Mouse (Mus musculus) embryo, embryonic 10.5 days (tissue): ENCODE data around the gene Tiam1.

ENCODE experiments used
- DNase-seq: peaks from one replicate; pipeline ENCODE4 v3.0.0-alpha.2; 2015; ENCODE audit warnings: low spot score

Gene Tiam1

DNA sequence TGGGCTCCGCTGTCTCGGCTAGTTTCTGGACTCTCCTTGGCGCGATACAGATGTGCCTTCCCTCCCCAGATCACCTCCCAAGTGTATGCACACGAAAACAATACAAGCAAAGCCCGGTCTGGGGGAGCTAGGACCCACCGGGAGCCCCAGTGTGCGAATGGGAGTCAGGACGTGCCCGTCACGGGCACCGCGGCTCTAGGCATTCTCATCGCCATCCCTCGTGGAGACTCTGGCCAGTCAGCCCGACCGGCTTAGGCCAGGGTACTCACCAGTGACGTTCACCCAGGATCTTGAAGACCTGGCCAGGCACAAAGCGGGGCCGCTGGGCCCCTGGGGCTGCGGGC is 181 bp downstream of the Tiam1 start:
- no peak for DNase-seq

DNA sequence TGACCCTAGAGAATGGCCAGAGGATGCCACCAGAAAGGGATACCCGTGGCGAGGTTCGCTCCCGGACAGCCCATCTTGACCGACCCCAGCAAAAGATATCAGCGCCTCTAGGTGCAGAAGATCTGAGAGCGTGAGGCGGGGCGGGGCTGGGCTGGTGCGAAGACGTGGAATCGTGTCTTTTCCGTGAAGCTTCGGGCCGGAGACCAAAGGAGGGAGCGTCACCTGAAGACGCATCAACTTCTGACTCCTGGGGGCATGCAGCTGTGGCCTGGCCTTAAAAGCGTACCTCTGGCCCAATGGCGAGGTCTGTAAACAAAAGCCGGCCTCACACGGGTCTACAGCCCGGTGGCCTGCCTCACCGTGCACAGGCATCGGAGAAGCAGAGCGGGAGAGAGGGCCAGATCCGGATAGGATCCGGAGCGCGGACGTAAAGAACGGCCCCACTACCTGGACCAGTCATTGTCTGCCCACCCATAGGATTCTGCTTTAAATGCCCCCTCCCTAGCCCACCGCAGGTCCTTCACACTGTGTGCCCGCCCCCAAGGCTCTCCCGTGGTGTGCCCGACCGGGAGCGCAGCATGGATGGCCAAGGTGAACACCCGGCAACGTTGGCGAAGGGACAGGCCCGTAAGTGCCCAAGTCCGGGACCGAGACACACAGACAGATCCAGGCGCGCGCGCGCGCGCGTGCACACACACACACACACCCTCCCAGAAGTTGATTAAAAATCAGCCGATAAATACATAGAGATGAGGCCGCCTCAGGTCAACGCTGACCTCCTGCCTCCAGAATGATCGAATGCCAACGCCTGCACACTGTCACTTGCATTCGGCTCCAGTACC is 774 bp downstream of the Tiam1 start:
- peak; percentile 71 for DNase-seq

DNA sequence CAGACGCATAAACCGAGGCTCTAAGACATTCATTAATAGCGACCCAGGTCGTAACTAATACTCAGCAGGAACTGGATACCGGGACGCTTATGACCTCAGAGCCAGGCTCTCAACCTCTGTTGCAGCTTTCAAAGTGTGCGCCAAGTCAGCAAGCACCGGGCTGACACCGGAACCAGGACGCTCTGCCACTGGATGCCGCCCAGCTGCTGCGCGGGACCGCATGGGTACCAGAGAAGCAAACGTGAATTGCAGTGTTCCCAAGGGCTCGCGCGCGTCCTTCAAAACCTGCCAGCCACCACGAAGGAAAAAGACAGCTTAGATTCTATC is 1.4 kb downstream of the Tiam1 start:
- DNase-seq = no peak

DNA sequence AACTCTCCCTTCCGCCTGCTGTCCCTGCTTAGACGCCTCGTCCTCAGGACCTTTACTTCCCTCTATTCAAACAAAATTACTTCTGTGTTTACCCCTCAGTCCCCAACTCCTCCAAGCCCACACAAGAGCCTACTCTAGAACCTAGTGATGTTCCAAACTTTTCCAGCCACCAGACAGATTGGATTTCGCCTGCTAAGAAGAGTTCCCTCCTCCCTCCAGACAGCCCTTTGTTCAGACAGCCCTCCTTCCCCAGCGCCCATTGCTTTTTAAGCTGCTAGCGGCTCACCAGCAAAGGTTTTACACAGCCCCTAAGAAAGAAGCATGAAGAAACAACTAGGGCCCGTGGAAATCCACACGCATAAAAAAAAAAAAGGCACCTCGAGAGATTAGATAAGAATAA is 2.0 kb downstream of the Tiam1 start:
- DNase-seq = no peak

DNA sequence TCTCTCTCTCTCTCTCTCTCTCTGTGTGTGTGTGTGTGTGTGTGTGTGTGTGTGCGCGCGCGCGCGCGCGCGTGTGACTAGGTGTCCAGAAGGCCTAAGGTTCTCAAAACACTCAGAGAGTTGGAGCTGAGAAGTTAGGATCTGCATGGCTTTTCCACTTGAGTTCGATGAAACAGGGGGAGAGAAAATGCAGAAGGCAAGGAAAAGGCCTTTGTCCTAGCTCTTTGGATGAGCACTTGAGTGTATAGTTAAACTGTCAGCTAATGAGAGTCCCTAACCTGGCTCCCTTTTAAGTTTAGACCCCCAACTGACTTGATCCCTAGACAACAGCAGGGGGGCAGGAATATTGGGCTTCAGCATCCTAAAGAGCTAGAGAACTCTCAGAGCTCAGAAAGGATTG is 3.0 kb downstream of the Tiam1 start:
- DNase-seq = no peak

DNA sequence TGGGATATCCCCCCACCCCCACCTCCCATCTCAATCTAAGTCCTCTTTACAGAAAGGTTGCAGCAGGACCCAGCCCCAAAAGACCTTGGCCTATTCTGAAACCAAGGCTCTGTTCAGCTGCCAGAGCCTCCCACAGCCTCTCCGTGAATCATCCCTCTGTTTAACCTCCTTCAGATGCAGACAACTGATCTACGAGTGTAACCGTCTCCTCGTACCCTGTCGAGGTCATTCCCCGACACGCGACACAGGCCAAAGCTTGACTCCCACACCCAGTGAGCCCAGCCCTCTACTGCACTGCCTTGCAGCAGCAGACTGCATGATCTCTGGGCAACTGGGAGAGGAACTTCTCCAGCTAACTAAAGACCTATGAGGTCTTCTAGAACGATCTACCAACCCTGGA is 3.9 kb downstream of the Tiam1 start:
- no peak for DNase-seq

DNA sequence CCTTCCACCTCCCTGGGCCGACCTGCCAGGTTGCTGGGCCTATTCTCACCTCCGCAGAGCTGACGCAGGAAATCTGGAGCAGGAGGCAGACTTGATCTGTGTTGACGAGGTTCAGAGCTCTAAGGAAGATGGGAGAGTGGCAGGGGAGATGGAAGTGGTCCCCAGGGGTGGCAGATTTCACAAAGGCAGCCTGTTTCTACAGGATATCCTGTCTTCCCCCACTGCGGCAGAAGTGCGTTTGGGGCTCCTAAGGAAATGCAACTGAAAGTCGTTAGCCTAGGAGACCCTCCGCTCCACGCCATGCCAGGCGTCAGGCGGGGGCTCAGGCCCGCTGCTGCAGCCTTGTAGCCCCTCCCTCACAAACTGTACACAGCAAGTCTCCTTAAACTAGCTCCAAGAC is 5.4 kb downstream of the Tiam1 start:
- no peak for DNase-seq

DNA sequence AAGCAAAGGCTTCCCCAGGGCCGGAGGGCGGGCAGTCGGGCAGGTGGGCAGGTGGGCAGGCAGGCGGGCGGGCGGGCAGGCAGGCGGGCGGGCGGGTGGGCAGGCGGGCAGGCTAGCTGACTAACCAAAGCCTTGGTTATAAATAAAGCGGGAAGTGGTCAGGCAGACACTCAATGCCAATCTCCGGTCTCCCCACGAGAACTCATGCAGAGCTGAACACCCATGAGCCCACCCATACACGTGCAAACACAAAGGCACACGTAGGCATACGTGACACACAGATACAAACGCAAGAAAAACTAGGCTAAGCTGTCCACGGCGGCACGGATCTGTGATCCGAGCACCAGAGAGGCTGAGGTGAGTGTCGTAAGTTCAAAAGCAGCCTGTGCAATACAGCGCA is 6.4 kb downstream of the Tiam1 start:
- DNase-seq = no peak

DNA sequence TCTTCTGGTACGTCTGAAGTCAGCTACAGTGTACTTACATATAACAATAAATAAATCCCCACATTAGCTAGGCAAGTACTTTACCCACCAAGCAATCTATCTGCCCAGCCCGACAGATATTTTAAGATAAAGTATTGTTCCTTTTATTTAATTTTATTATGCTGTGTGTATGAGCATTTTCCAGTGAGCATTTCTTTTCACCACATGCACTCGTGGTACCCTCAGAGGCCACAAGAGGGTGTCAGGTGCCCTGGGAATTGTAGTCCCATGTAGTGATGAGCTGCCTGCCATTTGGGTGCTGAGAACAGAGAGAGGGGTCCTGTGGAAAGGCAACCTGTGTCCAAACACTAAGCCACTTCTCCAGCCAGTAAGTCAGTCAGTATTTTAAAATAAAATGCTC is 8.0 kb downstream of the Tiam1 start:
- DNase-seq = no peak

DNA sequence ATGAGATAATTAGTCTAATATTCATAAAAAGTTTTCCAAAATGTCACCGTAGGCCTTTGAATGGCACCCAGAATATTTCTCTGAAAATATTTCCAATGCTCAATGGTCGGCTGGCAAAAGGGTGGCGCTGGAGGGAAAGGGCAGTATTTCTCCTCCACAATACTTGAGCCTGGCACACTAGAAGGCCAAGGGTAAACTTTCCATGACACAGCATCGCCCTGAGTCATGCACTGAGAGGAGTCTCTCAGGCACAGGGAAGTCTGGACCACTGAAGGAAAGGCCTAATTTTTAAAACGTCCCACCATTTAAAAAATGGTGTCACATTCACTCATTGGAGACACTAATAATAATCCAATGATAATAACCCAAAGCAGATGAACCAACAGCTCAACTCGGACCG is 9.2 kb downstream of the Tiam1 start:
- no peak for DNase-seq

DNA sequence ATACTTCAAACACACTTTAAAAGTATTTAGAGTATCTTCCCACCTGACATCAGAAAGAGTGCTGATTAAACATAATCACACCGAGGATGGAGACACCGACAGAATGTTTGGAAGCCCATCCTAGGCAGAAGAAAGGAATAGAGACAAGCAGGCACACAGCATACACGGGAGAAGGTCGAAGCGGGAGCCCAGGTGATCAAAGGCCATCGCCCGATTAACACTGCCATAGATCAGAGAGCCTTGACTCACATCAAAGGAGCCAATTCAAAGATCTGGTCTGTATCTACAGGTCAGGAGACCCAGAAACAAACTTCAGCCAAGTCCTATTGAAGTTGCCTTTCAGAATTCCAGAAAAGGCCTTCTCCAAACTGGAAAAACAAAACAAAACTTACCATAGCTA is 10.8 kb downstream of the Tiam1 start:
- no peak for DNase-seq

DNA sequence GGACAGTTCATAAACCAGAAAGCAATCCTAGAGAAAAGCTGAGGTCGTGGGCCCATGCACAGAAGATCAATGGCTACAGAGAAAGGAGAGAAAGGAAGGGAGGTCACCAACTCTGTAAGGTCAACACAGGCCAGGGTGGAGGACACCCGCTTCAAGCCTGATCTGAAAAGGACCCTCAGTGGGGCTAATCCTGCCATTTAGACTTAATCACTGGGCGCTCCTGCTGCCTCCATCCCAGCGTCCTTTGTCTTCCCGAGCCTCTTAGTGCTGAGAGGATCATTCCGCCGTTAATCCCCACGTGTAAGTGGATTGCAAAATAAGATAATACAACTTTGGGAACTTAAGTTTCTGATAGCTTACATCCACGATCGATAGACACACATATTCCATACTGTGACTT is 11.2 kb downstream of the Tiam1 start:
- DNase-seq = peak; percentile 72

DNA sequence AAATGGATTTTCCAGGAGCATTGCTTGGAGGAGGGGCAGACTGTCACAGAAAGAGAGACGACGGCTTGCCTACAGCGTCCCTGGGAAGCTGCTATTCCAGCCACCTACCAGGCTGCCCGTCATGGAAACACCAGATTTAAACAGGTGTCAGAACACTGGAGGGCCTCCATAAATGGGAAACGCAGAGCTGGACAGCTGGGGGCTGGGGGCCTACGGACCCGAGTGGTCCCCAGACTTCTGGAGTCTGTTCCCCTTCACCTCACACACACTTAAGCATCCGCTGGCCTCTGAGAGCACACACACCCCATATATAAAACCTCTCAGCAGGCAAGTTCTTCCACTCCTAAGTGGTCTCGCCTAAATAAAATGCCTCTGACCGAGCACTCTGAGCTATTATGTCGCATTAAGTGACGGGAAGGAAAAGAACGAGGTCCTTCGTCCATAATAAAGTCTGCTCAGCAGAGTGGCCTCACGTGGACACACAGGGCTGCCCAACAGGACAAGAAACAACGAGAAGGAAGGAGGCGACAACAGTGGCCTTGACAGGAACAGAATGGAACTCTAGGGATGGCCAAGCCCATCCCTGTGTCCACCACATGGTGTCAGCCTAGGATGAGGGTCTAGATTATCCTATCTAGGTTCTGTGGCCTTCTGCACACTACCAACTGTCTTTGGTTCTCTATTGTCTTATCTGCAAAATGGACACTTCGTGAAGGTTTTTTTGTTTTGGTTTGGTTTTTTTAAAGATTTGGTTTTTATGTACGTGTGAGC is 14.6 kb downstream of the Tiam1 start:
- no peak for DNase-seq

DNA sequence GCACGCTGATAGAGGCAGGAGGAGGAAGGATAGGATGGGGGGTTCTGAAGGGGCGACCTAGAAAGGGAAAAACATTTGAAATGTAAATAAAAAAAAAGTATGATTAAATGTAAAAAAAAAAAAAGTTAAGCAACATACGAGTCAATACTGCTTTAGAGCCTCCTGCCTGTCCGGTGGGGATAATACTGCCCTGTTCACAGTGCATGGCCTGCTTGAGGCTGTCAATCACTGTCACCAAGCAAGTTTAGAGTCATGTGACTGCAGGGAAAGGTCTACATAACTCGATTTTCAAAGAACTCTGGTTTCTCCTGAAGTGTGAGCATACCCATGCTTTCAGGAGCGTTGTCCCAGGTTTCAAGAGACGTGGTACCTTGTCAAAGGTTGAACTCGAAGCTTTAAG is 15.2 kb downstream of the Tiam1 start:
- no peak for DNase-seq

DNA sequence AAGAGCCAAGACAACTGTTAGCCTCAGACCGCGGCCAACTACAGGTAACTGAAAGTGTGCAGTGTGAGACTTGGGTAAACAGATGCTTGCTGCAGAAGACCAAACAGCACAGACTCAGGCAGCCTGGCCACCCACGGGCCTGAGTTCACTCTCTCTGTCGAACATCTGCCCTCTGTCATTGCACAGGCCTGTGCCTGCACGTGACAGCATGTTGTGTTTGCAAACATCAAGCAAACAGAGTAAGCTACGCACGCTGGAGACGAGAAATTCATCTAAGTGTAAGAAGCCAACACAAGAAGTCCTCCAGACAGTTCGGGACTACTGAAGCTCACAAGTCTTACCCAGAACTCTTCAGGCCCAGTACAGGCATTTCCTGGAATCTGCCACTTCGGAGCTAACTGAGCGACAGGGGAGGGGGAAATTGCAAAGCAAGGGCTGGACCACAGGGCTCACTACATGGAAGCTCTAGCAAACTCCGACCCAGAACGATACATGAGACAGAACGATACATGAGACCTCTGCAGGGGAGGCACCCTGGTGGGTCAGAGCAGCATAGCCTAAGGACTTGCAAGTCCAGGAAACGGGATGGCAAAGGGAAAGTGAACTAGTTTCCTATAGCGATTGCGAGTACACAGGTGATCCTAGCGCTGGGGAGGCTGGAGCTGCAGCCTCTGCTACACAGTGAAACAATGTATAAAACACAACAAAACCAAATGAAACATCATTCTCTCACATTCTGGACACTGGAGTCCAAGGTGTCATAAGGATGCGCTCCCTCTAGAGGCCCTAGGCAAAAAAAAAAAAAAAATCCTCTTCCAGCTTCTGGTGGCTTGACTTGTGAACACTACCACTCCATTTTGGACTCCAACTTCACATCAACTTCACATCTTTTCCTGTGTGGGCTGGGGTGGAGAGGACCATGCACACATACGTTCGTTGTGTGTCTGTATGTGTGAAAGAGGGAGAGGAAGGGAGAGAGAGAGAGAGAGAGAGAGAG is 18.0 kb downstream of the Tiam1 start:
- no peak for DNase-seq

DNA sequence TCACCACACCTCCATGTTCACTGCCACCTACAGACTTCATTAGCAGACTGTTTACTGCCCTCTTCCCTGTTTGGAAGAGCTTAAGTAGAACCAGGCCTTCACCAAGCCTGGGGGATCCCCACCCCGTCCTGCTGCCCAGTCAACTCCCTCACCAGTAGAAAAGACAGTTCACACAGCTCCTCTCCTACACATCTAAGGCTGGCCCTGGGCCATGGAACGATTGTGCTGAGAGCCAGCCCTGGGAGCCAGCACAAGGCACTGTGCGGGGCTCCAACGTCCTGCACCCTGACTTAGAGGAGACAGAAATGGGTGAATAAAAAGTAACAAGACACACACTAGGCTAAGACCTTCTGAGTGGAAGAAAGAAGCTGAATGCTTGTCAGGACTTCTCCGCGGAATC is 20.5 kb downstream of the Tiam1 start:
- DNase-seq = no peak

DNA sequence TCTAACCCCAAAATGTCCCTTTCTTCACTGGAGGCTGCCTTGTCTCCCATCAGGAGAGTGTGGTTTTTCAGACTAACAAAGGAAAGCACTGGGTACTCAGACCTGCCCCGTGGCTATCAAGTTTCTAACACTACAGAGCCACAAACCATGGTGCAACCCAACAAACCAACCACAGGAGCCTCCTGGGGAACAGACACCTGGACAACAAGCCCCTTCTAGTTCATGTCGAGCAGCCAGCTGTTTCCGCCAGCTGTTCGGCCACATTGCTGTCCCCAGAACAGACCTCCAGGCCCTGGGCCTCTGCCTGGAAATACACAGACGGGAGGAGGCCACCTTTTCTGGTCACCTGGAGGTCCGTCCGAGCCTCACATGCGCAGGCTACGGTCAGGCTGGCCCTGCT is 21.1 kb downstream of the Tiam1 start:
- no peak for DNase-seq

DNA sequence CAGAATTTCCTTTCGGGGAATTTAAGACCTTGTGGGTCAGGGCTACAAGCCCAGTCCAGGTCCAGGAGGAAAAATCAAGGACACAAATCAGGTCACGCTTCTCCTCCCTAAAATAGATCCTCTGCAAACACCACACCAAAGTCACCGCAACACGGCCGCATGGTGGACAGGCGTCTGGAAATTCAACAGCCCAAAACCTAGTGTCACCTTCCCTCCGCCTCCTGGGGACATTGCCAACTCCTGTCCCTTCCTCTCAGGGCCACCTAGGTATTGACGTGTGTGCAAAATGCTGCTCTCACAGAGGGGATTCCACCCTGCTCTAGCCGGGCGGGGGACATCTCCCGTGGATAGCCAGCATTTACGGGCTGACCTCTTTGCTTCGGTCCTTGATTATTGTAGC is 21.8 kb downstream of the Tiam1 start:
- no peak for DNase-seq

DNA sequence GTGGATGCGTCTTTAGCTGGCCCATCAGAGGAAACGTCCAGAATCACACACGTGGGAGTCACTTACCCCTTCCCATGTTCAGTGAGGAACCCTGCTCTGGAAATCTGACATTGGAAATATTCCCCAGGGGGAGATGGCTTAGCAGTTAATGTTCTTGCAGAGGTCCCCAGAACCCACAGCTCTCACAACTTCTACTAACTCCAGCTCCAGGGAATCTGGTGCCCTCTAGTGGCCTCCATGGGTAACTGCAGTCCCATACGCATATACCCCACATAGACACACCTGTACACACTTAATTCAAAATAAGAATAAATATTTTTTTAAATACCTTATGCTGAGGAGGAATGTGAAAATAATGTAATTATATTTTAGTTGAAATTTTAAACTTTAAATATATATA is 23.6 kb downstream of the Tiam1 start:
- no peak for DNase-seq

DNA sequence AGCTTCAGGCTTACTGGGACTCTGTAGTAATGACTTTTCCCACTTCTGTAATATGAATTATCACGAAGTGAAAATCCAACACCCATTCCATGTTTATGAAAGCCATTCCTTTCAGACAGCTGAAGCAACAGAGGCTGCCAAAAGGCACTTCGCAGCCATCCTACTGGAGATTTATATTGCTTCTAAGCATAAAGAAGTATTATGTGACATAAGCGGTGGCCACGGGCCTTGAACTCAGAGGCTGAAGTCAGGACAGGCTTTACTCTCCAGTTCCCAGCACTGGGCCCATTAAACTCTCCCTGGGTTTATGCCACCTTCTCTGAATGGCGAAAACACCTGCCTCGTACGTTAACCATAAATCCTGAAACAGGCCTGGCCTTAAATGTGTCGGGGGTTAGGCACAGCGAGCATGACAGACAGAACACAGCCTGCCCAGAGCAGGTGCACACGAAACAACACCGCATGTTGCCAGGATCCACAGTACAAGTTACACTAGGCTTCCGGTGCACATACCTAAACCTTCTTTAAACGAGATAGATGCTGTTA is 26.9 kb downstream of the Tiam1 start:
- DNase-seq = no peak

DNA sequence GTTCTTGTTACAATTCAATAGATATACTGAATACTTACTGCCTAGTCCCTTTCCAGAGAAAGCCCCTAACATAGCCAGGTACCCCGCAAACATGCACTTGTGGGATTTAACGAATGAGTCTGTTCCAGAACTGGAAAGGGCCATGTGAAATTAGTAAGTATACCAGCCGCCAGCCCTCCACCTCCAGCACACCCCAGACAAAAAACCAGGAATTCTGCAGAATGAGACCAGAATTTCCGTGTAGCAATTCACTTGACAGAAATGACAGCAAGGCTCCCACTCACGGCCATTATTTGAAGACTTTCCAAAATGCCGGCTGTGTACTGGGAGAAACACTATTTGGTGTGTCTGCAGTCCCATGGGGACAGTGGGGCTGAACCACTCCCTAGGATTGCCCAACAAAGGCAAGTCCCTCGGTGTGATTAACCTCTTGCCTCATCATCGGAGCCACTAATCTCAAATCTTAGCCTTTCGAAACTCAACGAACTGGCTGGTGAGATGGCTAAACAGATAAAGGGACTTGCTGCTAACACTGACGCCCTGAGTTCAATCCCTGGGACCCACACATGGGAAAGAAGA is 30.9 kb downstream of the Tiam1 start:
- DNase-seq = no peak

DNA sequence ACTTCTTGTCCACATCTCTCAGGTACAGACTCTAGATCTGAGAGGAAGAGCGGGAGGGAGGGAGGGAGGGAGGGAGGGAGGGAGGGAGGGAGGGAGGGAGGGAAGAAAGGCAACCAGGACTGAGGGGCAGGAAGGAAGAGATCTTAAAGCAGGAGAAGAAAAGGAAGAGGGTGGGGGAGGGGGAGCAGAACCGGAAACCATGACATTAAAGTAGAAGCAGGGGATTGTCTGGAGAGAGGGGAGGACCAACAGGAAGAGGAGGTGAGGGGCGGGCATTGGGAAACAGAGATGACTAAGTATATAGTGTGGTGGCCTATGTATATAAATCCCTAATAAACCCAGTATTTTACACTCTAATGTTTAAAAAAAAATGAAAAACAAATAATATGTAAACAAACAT is 34.1 kb downstream of the Tiam1 start:
- no peak for DNase-seq
